Mouse (Mus musculus): ENCODE data around the gene Rtl5. TPM values are rescaled to one million over a fixed set of nuclear protein-coding genes. Genes with fewer than 3 reads are reported as not detected.
A peak's percentile ranks its signal among the peaks of the same experiment; 100 is the strongest.
"Not testable (repeated sequence)": the region's sequence is repeated elsewhere in the genome, so short reads cannot be mapped to it uniquely, and the experiment has no call there.

The Rtl5 gene
- 5.3 and 6.8 TPM in 2 replicates for polyA plus RNA-seq (2012; rRNA removed)

- peak; percentile 53 for DNase-seq
- H3K4me1 ChIP-seq (ENCODE audit: control insufficient read depth, insufficient read depth, low read length): peaks cover 9% of the 10 kb centered on the region
- WGBS: 28% methylated on average over 61 of the region's 61 CpGs
- peak within 1 kb of the TSS; percentile 65 for H3K4me3 ChIP-seq (replicated peaks; ENCODE audit: extremely low read depth, low read depth, low read length)
- 0 out of 2 replicates have a peak, but pooled peaks have one; percentile 8 for TF ChIP-seq POLR2A (IDR thresholded peaks at IDR 0.05; ENCODE audit: borderline replicate concordance, extremely low read depth, low read depth, low read length)
- no peak for TF ChIP-seq CTCF (IDR thresholded peaks at IDR 0.05; ENCODE audit: insufficient read depth, low read length)
These were observed at the start of gene Rtl5 for GRCm38 (mm10) chrX:102070591-102071471. Gene Rtl5, minus strand, starts transcription at chrX:102071304.

GRCm38 (mm10) chrX:102119042-102119864 is 48.1 kb upstream of the Rtl5 start, which contains the start of gene Pin4:
Gene Pin4, plus strand, starts transcription at chrX:102119447.
- peak; percentile 84 for DNase-seq
- WGBS: 21% methylated on average over 30 of the region's 30 CpGs
- H3K4me3 ChIP-seq (replicated peaks; ENCODE audit: extremely low read depth, low read depth, low read length): peak within 1 kb of the TSS; percentile 97
- peaks cover 2% of the 10 kb centered on the region; the same call in 1 of the 2 replicates for H3K4me1 ChIP-seq (ENCODE audit: control insufficient read depth, insufficient read depth, low read length)
- TF ChIP-seq CTCF (IDR thresholded peaks at IDR 0.05; ENCODE audit: insufficient read depth, low read length) (no peak), POLR2A (IDR thresholded peaks at IDR 0.05; ENCODE audit: borderline replicate concordance, extremely low read depth, low read depth, low read length) (peak; percentile 35; the same call in 1 of the 2 replicates)

GRCm38 (mm10) chrX:102115676-102116075 is 44.6 kb upstream of the Rtl5 start:
- TF ChIP-seq POLR2A (IDR thresholded peaks at IDR 0.05; ENCODE audit: borderline replicate concordance, extremely low read depth, low read depth, low read length) (no peak), CTCF (IDR thresholded peaks at IDR 0.05; ENCODE audit: insufficient read depth, low read length) (no peak)
- 44% methylated on average over 4 of the region's 4 CpGs for WGBS

GRCm38 (mm10) chrX:102109349-102109748 is 38.2 kb upstream of the Rtl5 start:
- not testable (repeated sequence) for H3K4me3 ChIP-seq (replicated peaks; ENCODE audit: extremely low read depth, low read depth, low read length)
- WGBS: 73% methylated on average over 5 of the region's 5 CpGs

More at GRCm38 (mm10) chrX:102115676-102116075, 44.6 kb upstream of the Rtl5 start:
- H3K4me3 ChIP-seq (replicated peaks; ENCODE audit: extremely low read depth, low read depth, low read length): no peak overlapping the region
- peaks cover 2% of the 10 kb centered on the region; the same call in 1 of the 2 replicates for H3K4me1 ChIP-seq (ENCODE audit: control insufficient read depth, insufficient read depth, low read length)
- no peak for DNase-seq

GRCm38 (mm10) chrX:102103830-102104229 is 32.7 kb upstream of the Rtl5 start:
- not testable (repeated sequence) for H3K4me3 ChIP-seq (replicated peaks; ENCODE audit: extremely low read depth, low read depth, low read length); DNase-seq; H3K4me1 ChIP-seq (ENCODE audit: control insufficient read depth, insufficient read depth, low read length)
- WGBS: 61% methylated on average over 2 of the region's 2 CpGs

More at GRCm38 (mm10) chrX:102109349-102109748, 38.2 kb upstream of the Rtl5 start:
- DNase-seq; H3K4me1 ChIP-seq (ENCODE audit: control insufficient read depth, insufficient read depth, low read length): not testable (repeated sequence)

GRCm38 (mm10) chrX:102101886-102102285 is 30.8 kb upstream of the Rtl5 start:
- WGBS: 67% methylated on average over 7 of the region's 7 CpGs
- Histone ChIP-seq H3K4me1 (ENCODE audit: control insufficient read depth, insufficient read depth, low read length) (no peaks in the 10 kb centered on the region), H3K4me3 (replicated peaks; ENCODE audit: extremely low read depth, low read depth, low read length) (no peak overlapping the region)
- DNase-seq: no peak
- TF ChIP-seq CTCF (IDR thresholded peaks at IDR 0.05; ENCODE audit: insufficient read depth, low read length): no peak
- TF ChIP-seq POLR2A (IDR thresholded peaks at IDR 0.05; ENCODE audit: borderline replicate concordance, extremely low read depth, low read depth, low read length): no peak

GRCm38 (mm10) chrX:102094381-102094904 is 23.3 kb upstream of the Rtl5 start:
- Histone ChIP-seq H3K4me1 (ENCODE audit: control insufficient read depth, insufficient read depth, low read length) (peaks cover 2% of the 10 kb centered on the region; the same call in 1 of the 2 replicates), H3K4me3 (replicated peaks; ENCODE audit: extremely low read depth, low read depth, low read length) (no peak overlapping the region)
- WGBS: 67% methylated on average over 7 of the region's 7 CpGs
- TF ChIP-seq CTCF (IDR thresholded peaks at IDR 0.05; ENCODE audit: insufficient read depth, low read length): no peak
- no peak for TF ChIP-seq POLR2A (IDR thresholded peaks at IDR 0.05; ENCODE audit: borderline replicate concordance, extremely low read depth, low read depth, low read length)
- no peak for DNase-seq

- no peak for DNase-seq
- Histone ChIP-seq H3K4me1 (ENCODE audit: control insufficient read depth, insufficient read depth, low read length) (peaks cover 2% of the 10 kb centered on the region; the same call in 1 of the 2 replicates), H3K4me3 (replicated peaks; ENCODE audit: extremely low read depth, low read depth, low read length) (no peak overlapping the region)
- no peak for TF ChIP-seq CTCF (IDR thresholded peaks at IDR 0.05; ENCODE audit: insufficient read depth, low read length)
- TF ChIP-seq POLR2A (IDR thresholded peaks at IDR 0.05; ENCODE audit: borderline replicate concordance, extremely low read depth, low read depth, low read length): no peak
- WGBS: 60% methylated on average over 3 of the region's 3 CpGs
These were observed 19.5 kb upstream of the Rtl5 start for GRCm38 (mm10) chrX:102090605-102091004.

- WGBS: 84% methylated on average over 8 of the region's 8 CpGs
- no peak for TF ChIP-seq POLR2A (IDR thresholded peaks at IDR 0.05; ENCODE audit: borderline replicate concordance, extremely low read depth, low read depth, low read length)
- no peak for TF ChIP-seq CTCF (IDR thresholded peaks at IDR 0.05; ENCODE audit: insufficient read depth, low read length)
- Histone ChIP-seq H3K4me3 (replicated peaks; ENCODE audit: extremely low read depth, low read depth, low read length) (no peak overlapping the region), H3K4me1 (ENCODE audit: control insufficient read depth, insufficient read depth, low read length) (peaks cover 2% of the 10 kb centered on the region; the same call in 1 of the 2 replicates)
- no peak for DNase-seq
These were observed 14.8 kb upstream of the Rtl5 start for GRCm38 (mm10) chrX:102085798-102086443.

Measured in lung, adult 2 months (tissue).